Mouse (Mus musculus) cerebellum, adult 9-10 months (tissue): ENCODE measurements around the gene Slc6a9.
A peak's percentile ranks its signal among the peaks of the same experiment; 100 is the strongest.

Source experiments
- DNase-seq: peaks from one replicate; pipeline ENCODE4 v3.0.0; 2022

Gene Slc6a9

DNA sequence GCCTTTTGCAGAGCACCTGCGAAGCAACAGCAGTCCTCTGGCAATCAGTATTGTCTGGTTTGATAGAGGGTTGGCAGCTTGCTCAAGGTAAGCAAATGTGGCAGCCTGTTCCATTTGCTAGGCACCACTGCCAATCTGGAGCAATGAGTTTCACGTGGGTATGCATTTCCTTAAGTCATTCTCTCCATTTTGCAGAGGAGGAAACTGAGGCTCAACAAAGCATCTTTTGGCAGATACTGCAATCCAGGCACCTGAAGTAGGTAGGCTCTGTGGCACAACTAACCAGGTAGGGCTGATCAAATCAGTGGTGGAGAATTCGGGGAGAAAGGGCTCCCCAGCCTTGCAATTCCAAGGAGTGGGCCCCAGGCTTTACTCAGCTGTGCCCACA is at the start of gene Slc6a9:
Gene Slc6a9 (plus strand): TSS at position 50 of the 388 bp plus-strand sequence.
- no peak for DNase-seq

DNA sequence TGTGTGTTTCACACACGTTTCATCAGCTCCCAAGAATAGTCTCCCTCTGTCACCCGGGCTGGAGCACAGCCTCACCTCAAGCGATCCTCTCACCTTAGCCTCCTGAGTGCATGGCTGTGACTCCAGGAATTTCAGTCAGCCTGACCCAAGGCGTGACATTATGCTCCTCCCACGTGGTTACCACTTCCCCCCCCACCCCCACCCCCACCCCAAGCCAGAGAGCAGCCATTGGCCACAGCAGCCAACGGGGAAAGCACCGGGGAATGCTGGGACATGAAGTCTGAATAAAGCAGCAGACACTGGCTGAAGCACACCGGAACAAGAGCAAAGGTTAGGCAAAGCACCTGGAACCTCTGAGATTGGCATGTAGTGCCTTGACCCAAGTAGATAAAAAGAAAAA is 47.3 kb upstream of the Slc6a9 start:
- no peak for DNase-seq

DNA sequence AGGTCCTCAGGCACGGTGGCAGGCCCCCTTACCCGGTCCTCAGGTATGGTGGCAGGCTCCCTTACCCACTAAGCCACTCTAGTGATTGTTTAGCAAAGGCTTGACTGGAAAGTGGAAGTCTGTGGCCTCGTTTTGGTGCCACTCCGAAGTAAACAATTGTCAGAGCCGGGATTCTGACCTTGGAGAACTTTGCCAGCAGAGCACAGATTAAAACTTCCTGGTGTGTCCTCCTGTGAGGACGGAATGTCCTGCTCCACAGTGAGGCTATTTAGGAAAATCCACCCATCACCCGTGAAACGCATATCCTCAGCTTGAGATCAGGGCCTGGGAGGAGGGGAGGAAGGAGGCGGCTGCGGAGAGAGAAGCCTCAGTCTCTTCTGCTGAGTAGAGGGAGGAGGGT is 46.0 kb upstream of the Slc6a9 start:
- DNase-seq = no peak

DNA sequence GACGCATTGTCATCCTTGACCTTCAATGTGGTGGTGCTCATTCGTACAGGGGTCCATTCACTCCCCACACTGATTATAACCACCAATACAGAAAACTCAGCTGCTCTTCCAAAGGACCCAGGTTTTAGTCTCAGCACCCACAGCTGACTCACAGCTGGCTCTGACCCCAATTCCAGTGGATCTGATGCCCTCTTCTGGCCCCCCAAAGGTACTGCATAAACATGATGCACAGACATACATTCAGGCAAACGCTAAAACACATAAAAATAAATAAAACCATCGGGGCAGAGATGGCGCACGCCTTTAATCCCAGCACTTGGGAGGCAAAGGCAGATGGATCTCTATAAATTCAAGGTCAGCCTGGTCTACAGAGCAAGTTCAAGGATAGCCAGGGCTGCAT is 34.4 kb upstream of the Slc6a9 start:
- DNase-seq = no peak

DNA sequence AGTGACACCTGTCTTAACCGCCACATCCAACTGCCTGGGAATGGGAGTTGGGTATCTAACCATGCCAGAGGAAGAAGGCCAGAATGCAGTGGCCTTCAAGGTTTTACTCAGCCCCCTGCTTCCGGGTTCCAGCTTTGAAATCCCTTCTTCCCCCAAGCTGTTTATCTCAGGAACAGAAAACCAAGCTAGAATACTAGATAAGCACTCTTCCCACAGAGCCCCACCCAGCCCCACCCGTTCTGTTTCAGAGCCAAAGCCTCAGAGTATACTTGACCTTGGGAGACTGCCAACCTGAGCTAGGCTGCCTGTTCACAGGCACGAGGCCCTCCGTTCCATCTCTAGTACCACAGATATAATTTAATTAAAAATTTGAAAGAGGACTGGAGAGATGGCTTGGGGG is 27.3 kb upstream of the Slc6a9 start:
- DNase-seq = no peak

DNA sequence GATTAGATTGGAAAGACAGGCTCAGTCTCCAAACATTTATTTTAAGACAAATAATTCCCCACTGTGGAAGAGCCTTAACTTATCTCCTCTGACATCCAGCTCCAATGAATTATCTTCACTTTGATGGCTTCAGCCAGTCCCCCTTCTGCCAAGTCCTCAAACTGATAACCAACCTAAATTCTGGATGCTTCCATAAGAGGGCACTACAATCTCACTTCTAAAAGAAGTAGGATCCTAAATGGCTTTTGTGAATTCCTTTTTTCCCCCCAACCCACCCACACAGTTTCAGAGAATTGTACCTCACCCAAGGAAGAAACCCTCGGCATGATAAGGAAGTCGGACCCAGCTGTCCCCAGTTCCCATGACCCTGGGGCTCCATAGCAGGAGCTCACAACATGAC is 23.4 kb upstream of the Slc6a9 start:
- no peak for DNase-seq

DNA sequence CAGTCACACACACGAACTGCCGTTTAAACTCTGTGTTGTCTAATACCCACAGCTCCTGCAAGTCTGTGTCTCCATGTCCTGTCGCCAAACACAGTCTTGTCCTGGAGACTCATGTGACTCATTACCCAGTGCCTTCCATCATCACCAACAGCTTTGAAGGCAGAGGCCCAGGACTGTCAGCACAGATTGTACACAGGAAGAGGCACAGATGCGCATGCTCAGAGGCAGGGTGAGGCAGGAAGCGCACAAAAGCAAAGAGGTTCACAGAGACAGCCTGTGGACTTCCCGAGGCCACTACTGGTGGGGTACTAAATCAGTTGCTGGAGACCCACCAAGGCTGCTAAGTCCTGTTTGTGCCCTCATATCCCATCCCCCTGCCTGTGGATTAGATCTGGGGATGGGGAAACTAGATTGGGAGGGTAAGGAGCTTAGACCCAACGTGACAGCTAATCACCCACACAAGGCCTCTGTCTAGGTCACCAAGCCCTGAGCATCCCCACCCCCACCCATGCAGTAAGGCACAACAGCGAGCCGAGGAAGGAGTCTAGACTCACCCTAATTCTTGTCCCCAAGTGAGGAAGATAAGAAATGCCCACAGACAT is 20.6 kb upstream of the Slc6a9 start:
- DNase-seq = no peak

DNA sequence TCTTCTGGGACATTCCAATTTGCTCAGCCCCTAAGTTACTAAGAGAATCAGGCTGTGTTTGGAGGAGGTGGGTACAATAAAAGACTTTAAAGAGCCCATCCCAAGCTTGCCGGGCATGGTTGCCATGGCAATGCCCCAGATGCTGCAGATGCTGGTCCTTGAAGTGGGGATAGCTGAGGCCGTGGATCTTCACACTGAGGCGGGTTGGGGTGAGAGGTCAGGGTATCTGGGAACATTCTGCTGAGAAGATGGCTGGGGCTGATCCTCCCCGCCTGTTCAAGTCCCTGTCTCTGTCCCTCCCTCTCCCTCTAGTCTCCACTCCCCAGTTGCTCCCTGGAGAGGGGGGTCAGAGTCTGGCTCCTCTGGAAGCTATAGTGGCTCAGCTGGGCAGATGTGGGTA is 20.0 kb upstream of the Slc6a9 start:
- no peak for DNase-seq

DNA sequence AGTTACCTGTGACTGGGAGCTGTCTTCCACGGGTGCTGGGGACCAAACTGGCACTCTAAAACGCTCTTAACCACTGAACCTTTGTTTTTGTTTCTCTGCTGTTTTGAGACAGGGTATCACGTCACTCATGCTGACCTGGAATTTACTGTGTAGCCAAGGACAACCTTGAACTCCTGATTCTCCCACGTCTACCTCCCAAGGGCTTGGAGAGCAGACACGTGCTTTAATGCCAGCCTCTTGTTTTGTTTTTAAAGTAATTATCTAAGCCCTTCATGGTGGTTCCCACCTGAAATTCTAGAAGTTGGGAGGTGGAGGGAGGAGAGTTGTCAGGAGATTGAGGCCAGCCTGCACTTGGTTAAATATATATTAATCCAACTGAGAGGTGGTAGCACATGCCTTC is 17.5 kb upstream of the Slc6a9 start:
- DNase-seq = no peak

DNA sequence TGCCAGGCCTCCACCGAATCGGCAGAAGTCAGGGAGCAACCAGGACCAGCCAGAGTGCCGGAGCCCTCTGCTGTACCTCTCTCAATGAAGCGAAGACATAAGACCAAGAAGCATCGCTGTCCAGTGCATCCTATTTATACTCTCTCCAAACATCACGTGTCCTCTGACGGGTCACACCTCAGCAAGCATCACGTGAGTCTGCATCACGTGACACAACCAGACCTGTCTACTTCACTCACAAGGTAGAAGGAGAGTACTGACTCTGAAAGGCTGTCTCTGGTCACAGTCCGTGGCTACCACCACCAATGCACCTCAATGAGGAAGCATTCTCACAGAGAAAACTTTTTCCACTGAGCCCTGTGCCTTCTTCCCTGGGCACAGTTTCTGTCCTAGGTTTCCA is 16.3 kb upstream of the Slc6a9 start:
- no peak for DNase-seq

DNA sequence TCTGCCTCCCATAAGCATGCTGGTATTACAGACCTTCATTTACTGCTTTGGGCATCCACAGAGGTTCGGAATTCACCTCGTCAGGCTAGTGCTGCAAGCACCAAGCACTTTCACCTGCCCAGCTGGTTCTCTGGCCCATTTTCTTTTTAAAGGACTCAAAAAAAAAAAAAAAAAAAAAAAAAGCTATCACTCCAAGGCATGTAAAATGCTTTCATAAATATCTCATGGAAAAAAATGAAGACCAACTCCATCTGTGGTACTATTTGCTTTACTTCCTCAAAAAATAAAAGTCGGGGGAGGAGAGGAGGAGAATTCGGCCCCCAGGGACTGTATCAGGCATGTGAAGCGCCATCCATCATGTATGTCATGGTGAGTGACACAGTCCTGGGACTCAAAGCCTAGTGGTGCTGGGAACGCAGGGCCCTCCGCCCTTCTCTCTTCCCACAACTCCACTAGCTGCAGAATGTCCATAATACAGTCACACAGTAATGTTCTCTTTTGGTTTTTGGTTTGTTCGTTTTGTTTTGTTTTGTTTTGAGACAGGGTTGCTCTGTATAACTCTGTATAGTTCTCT is 5.6 kb upstream of the Slc6a9 start:
- DNase-seq = no peak

DNA sequence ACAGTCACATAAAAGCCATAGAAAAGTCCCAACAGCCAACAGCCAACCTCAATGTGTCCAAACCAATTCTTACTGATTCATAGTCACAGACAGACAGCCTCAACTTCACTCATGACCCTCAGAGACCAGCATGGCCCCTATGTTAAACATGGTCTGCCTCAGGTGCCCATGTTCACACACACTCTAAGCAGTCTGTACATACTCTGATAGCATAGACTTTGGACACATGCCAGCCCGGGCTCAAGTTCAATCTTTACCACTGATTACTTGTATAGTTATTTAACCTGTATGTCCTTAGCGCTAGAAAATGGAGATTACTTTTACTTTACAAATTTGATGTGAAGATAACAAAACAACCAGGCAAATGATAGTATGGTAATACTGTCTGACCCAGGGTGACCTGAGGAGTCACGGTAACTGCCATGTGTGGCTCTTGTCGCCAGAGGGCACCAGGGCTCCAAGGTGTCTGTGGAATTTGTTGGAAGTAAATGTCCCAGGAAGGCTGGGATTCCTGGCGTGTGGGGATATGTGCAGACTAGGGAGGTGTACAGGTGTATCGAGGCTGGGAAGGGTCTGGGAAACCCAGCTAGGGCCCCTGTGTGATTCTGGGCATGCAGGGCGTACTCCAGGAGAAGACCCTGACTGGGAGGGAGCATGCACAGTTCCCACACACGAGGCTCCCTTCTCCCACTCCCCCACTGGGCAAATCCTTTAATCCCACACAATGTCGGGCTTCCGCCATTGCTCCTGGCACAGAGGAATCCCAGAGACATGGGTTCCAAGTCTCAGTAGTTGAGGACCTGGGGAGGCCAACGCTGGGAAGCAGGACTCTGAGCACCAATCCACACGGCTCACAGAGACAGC is 4.8 kb upstream of the Slc6a9 start:
- DNase-seq = peak; percentile 84

DNA sequence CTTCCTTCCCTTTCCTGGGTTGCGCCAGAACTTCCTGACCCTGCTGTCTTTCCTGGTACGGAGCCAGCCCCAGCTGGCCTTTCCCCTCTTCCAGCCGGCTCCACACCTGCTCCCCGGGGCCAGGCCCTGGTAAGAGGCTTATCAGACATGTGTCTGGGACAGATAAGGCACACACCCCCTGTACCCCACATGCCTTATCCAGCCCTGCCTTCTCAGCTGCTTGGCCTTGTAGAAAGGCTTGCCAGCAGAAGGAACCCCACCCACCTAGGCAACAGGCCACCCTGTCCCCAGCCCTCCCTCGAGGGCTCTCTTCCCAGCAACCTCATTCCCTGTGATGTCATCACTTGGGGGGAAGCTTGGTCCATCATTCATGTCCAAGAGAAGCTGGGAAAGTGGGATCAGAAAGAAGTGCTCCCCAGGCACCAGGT is 4.2 kb upstream of the Slc6a9 start:
- no peak for DNase-seq

DNA sequence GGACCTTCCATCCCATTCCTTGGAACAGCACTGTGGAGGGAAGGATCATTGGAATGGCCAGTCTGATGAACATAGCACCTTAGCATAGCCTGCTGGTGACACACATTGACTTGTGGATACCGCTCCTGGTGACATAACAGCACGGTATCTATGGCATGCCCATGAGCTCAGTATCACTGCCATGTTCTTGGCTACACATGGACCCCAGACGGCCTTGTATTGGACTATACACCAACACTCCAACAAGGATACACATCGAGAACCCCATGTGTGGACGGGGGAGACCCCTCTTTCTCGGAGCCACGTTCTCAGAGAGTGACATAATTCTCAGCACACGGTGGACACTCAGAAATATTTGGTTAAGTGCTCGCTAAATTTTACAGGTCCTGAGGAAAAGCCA is 3.5 kb upstream of the Slc6a9 start:
- no peak for DNase-seq

DNA sequence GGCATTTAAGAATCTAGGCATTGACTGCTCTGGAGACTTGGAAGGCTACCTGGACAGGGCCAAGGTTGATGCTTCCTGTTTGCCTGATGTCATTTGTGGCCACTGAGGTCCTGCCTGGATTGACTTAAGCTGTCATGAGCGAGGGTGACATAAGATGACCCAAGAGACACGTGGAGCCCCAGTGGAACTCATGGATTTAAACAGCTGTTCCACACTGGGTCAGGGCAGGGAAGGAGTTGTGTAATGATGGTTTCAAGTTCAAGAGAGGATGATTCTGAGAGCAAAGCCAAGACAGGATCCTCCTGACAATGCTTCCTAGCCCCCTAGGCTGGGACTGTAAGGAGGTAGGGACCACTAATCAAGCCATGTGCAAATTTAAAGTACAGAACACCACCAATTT is 2.8 kb upstream of the Slc6a9 start:
- no peak for DNase-seq

DNA sequence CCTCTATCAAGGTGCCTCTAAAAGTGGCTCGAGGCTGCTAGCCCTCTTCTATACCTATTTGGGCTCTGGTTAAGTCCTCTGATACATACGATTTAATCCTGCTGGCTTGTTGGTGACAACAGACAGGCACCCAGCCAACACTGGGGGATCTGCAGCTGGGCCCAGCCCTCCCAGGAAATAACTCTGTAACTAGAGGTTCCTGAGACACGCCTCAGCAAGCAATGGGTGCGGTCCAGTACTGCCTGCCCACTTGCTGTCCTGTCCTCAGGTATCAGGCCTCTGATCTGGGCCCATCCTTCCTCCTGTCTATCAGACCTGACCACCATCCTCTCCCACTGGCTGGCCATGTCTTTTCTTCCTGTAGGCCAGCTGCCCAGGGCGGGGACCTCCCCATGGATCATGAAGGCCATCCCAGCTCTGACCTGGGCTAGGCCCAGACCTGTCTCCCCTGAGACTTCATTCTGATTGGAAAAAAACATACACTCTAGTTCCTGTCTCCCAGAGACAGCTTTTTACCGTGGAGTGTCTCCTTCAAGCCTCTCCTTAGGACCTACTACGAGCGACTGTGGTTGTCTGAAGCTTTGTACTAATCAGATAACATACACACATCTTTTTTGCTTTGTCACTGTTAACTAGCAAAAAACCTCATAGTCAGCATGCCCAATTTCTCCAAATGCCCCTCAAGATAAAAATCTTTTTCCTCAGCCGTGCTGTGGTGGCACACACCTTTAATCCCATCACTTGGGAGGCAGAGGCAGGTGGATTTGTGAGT is 2.2 kb upstream of the Slc6a9 start:
- no peak for DNase-seq

DNA sequence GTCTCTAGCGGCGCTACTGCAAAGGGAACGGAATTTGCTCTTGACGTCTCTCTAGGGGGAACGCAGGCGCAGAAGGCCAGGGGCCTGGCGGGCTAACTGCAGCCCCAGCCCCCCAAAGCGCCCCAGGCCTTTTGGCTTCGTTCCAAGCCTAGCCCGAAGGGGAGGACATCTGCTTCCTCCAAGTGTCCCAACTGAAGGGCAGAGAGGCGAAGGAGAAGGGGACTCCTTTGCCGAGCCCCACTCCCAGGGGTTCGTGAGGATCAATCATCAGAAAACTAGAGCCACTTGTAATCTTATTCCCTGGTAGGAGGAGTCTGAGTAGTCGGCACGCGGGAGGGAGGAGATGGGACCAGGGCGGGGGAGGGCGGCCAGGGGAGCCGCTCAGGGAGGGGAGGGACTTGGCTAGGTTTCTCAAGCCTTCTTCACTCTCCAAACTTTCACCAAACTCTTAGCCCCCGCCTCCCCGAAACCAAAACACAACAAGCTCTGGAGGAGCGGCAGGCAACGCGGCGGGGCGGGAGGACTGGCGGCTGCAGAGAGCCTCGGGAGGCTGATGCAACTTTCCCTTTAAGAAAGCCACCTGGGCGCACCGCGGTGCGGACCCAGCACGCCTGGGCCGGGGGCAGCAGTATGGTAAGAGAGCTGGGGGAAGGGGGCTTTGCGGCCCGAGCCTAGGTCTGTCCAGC is 682 bp downstream of the Slc6a9 start:
- DNase-seq = peak; percentile 65

DNA sequence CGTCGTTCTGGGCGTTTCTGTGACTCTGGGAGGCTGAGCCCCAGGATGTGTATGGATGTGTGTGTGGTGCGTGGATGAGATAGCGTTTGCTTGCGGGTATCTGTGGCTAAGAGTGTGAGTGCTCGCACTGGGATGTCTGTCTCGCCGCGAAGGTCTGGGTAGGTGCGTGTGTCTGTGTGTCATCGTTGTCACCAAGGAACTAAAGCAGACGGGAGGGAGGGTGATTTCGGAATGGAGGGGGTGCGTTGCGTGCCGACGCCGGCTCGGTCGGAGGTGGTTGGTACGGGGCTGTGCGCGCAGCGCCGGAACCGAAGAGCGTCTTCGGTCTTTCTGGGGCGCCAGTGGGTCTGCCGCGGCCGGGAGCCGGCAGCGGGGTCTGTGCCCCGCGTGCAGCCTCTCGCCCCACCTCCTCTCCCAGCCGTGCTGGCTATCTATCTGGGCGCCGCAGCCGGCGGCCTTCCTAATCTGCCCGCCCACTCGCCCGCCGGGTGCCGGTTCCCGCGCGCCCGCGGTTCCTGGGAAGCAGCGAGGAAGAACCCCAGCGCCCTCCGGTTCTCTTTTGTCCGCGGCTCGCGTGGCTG is 1.3 kb downstream of the Slc6a9 start:
- peak; percentile 55 for DNase-seq

DNA sequence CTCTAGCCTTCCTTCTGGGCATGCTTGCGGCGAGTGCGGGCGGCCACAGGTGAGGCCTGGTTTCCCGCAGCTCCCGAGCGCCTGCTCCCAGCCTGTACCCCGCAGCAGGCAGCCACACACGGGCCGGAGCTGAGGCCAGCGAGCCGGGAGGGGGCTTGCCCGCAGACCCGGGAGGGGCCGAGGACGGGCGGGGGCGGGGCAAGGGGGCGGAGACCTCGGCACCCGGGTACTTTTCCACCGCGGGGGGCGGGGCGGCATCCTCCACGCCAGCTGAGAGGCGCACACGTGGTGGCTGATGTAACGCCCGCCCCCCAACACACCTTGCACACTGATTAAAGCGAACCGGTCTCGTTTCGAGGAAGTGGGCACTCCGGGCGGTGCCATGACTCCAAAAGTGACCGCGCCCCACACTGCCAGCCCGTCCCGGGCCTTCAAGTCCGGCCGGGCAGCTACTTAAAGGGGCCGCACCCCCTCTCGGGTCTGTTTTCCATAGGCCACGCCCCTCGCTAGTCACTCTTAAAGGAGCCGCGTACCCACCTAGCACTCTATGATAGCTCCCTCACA is 2.0 kb downstream of the Slc6a9 start:
- DNase-seq = peak; percentile 92

DNA sequence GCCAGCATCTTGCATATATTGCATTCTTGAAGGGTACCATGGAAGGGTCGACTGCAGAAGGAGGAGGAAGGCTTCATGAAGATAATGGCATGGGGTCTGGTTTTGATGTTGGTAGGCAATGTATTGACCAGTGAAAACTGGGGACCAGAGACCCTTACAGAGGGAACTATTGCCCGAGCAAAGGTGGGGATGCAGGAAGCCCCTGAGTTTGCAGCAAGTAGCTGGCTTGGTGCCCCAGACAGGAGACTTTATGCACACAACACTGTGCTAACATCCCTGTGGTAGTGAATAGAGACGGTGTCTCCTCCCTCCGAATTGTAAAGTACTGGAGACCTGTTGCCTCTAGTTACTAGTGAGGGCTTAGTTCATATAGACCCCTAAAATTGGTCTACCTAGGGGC is 3.0 kb downstream of the Slc6a9 start:
- peak; percentile 49 for DNase-seq

DNA sequence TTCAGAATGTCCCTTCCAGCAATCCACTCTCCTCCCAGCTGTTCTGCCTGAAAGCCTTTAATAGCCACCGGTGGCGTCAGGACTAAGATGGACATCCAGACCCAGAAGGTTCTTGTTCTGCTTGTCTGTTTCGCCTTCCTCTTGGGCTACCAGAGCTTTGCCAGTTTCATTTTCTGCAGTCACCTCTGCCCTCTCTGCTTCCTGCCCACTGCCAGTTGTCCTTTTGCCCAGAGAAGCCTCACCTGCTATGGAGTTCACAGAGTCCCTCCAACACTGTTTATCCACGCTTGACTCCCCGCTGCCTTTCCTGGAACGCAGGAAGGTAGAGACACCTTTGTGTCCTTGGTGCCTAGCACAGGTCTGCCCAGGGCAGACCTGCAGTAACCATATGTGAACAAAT is 5.1 kb downstream of the Slc6a9 start:
- DNase-seq = no peak

DNA sequence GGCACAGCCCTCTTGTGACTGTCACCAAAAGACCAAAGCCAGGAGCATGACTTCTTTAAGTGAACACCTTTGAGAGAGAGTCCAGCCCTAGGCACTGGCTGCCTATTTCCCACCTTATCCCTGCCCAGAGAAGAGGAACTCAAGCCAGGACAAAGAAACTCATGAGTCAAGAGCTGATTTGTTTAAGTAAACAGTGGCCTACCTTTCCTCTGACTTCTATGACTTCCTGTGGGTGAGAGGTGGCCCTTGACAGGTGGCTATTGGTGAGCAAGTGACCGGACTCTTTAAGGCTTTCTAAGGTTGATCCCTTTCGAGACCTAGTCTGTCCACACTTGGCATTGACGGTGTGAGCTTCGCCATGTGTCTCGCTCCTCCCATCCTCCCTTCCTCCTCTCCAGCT is 6.5 kb downstream of the Slc6a9 start:
- no peak for DNase-seq
